Mouse (Mus musculus) lung, embryonic 15.5 days (tissue): ENCODE data around the gene Alkbh3. TPM values are rescaled to one million over a fixed set of nuclear protein-coding genes. Genes with fewer than 3 reads are reported as not detected.
A peak's percentile ranks its signal among the peaks of the same experiment; 100 is the strongest.

Source experiments
- ATAC-seq: fragments of 200-750 bp; cut with Nextera tagmentation; 2 replicates; pipeline ENCODE4 v1.8.0; 2017; ENCODE audit warnings: moderate number of reproducible peaks, borderline replicate concordance; ENCODE audit not compliant: low FRiP score, low TSS enrichment; ENCODE audit errors: extremely low read depth
- H3K27ac ChIP-seq: fragments of 300-500 bp; sonication (generic); 2 replicates; pipeline ENCODE4 v1.5.1; 2015; ENCODE audit warnings: moderate library complexity, mild to moderate bottlenecking, inconsistent platforms
- H3K27me3 ChIP-seq: fragments of 300-500 bp; sonication (generic); 2 replicates; pipeline ENCODE4 v1.6.1; 2015; ENCODE audit warnings: inconsistent platforms
- H3K36me3 ChIP-seq: fragments of 300-500 bp; sonication (generic); 2 replicates; pipeline ENCODE4 v1.6.1; 2015; ENCODE audit warnings: inconsistent platforms
- H3K4me1 ChIP-seq: fragments of 300-500 bp; sonication (generic); 2 replicates; pipeline ENCODE4 v1.6.1; 2015; ENCODE audit warnings: inconsistent platforms
- H3K4me2 ChIP-seq: fragments of 300-500 bp; sonication (generic); 2 replicates; pipeline ENCODE4 v1.6.1; 2015; ENCODE audit warnings: inconsistent platforms, mild to moderate bottlenecking, moderate library complexity
- H3K4me3 ChIP-seq: fragments of 300-500 bp; sonication (generic); 2 replicates; pipeline ENCODE4 v1.5.1; 2015; ENCODE audit warnings: mild to moderate bottlenecking, inconsistent platforms
- H3K9ac ChIP-seq: fragments of 300-500 bp; sonication (generic); 2 replicates; pipeline ENCODE4 v1.6.1; 2015; ENCODE audit warnings: inconsistent platforms
- H3K9me3 ChIP-seq: fragments of 300-500 bp; sonication (generic); 2 replicates; pipeline ENCODE4 v1.6.1; 2016; ENCODE audit warnings: inconsistent platforms
- WGBS: fragments of 180-500 bp; shearing (Covaris S2); methylation state at CpG from one replicate; pipeline ENCODE4 v1.1.7; 2015; 5-methylcytosine and 5-hydroxymethylcytosine counted together
- polyA plus RNA-seq: library from polyadenylated mRNA; unstranded; fragments of >200 nt; fragmentation: Nextera tagmentation; extraction: Ambion mirVana; gene quantifications from 2 replicates; pipeline ENCODE4 v1.2.1, GENCODE M21; 2015

Gene Alkbh3
- polyA plus RNA-seq, 1 experiment from 2014 or later, result 68.4 TPM

GRCm38 (mm10) chr2:93991336-93991735 lies 19.3 kb downstream of the Alkbh3 start:
- no peak; the same call in 1 of the 2 replicates for ATAC-seq
- WGBS, result 51% methylated on average over 3 of the region's 3 CpGs
- Histone ChIP-seq H3K9me3 (no peaks in the 10 kb centered on the region), H3K9ac (no peak overlapping the region), H3K27me3 (no peaks in the 10 kb centered on the region), H3K36me3 (peaks cover 51% of the 10 kb centered on the region), H3K27ac (no peak overlapping the region), H3K4me2 (no peak overlapping the region), H3K4me1 (peaks cover 17% of the 10 kb centered on the region; the same call in 1 of the 2 replicates), H3K4me3 (no peak overlapping the region)

- no peak for ATAC-seq
- 91% methylated on average over 2 of the region's 2 CpGs for WGBS
- H3K36me3 ChIP-seq, result peaks cover 33% of the 10 kb centered on the region
Measured at GRCm38 (mm10) chr2:93988440-93988839, 22.2 kb downstream of the Alkbh3 start.

GRCm38 (mm10) chr2:93982457-93983235 lies 28.0 kb downstream of the Alkbh3 start:
- H3K4me3 ChIP-seq, result no peak overlapping the region
- peaks cover 12% of the 10 kb centered on the region for H3K36me3 ChIP-seq
- 37% methylated on average over 4 of the region's 4 CpGs for WGBS
- H3K27ac ChIP-seq, result peak overlapping the region; percentile 87
- no peaks in the 10 kb centered on the region for H3K9me3 ChIP-seq
- peak overlapping the region; percentile 22; the same call in 1 of the 2 replicates for H3K4me2 ChIP-seq
- H3K4me1 ChIP-seq, result peaks cover 16% of the 10 kb centered on the region
- H3K27me3 ChIP-seq, result no peaks in the 10 kb centered on the region
- H3K9ac ChIP-seq, result no peak overlapping the region
- ATAC-seq, result peak; percentile 67

More at GRCm38 (mm10) chr2:93988440-93988839, 22.2 kb downstream of the Alkbh3 start:
- no peak overlapping the region for H3K4me3 ChIP-seq
- peaks cover 18% of the 10 kb centered on the region; the same call in 1 of the 2 replicates for H3K4me1 ChIP-seq
- no peak overlapping the region for H3K27ac ChIP-seq
- no peaks in the 10 kb centered on the region for H3K27me3 ChIP-seq
- no peak overlapping the region for H3K9ac ChIP-seq
- no peaks in the 10 kb centered on the region for H3K9me3 ChIP-seq
- H3K4me2 ChIP-seq, result no peak overlapping the region

GRCm38 (mm10) chr2:93979249-93980120 lies 31.1 kb downstream of the Alkbh3 start:
- Histone ChIP-seq H3K4me3 (no peak overlapping the region), H3K36me3 (peaks cover 7% of the 10 kb centered on the region; the same call in 1 of the 2 replicates), H3K9me3 (no peaks in the 10 kb centered on the region), H3K9ac (no peak overlapping the region), H3K4me1 (peaks cover 36% of the 10 kb centered on the region), H3K27ac (peak overlapping the region; percentile 1; the same call in 1 of the 2 replicates), H3K27me3 (no peaks in the 10 kb centered on the region), H3K4me2 (no peak overlapping the region)
- ATAC-seq, result no peak
- WGBS, result 70% methylated on average over 7 of the region's 7 CpGs

GRCm38 (mm10) chr2:93976436-93977252 lies 34.0 kb downstream of the Alkbh3 start:
- 2% methylated on average over 37 of the region's 37 CpGs for WGBS
- ATAC-seq, result peak; percentile 65; the same call in 1 of the 2 replicates
- H3K27ac ChIP-seq, result peak overlapping the region; percentile 57

GRCm38 (mm10) chr2:93975526-93976435 lies 34.8 kb downstream of the Alkbh3 start:
- ATAC-seq, result peak; percentile 4; the same call in 1 of the 2 replicates
- Histone ChIP-seq H3K9me3 (no peaks in the 10 kb centered on the region), H3K4me1 (peaks cover 21% of the 10 kb centered on the region), H3K4me2 (peak overlapping the region; percentile 88), H3K27ac (peak overlapping the region; percentile 57; the same call in 1 of the 2 replicates), H3K36me3 (peaks cover 4% of the 10 kb centered on the region; the same call in 1 of the 2 replicates), H3K27me3 (no peaks in the 10 kb centered on the region), H3K9ac (peak overlapping the region; percentile 51), H3K4me3 (peak overlapping the region; percentile 42)
- 24% methylated on average over 21 of the region's 21 CpGs for WGBS

More at GRCm38 (mm10) chr2:93976436-93977252, 34.0 kb downstream of the Alkbh3 start:
- Histone ChIP-seq H3K4me2 (peak overlapping the region; percentile 88), H3K9ac (peak overlapping the region; percentile 51), H3K4me3 (peak overlapping the region; percentile 42), H3K36me3 (peaks cover 7% of the 10 kb centered on the region; the same call in 1 of the 2 replicates), H3K27me3 (no peaks in the 10 kb centered on the region), H3K4me1 (peaks cover 21% of the 10 kb centered on the region), H3K9me3 (no peaks in the 10 kb centered on the region)

GRCm38 (mm10) chr2:93975041-93975440 lies 35.6 kb downstream of the Alkbh3 start:
- no peak for ATAC-seq
- no peak overlapping the region for H3K27ac ChIP-seq
- H3K4me1 ChIP-seq, result peaks cover 21% of the 10 kb centered on the region
- no peaks in the 10 kb centered on the region; the same call in 1 of the 2 replicates for H3K36me3 ChIP-seq
- no peaks in the 10 kb centered on the region for H3K27me3 ChIP-seq
- H3K9ac ChIP-seq, result no peak overlapping the region
- no peaks in the 10 kb centered on the region for H3K9me3 ChIP-seq
- H3K4me2 ChIP-seq, result no peak overlapping the region
- WGBS, result 49% methylated on average over 7 of the region's 7 CpGs
- no peak overlapping the region for H3K4me3 ChIP-seq

- Histone ChIP-seq H3K4me3 (no peak overlapping the region), H3K27me3 (no peaks in the 10 kb centered on the region), H3K9me3 (no peaks in the 10 kb centered on the region), H3K9ac (no peak overlapping the region), H3K27ac (no peak overlapping the region), H3K4me1 (peaks cover 11% of the 10 kb centered on the region), H3K4me2 (no peak overlapping the region), H3K36me3 (no peaks in the 10 kb centered on the region)
- 56% methylated on average over 3 of the region's 3 CpGs for WGBS
- ATAC-seq, result no peak
Measured at GRCm38 (mm10) chr2:93971647-93972046, 39.0 kb downstream of the Alkbh3 start.

GRCm38 (mm10) chr2:93964494-93965160 lies 46.0 kb downstream of the Alkbh3 start:
- 36% methylated on average over 7 of the region's 7 CpGs for WGBS
- Histone ChIP-seq H3K4me2 (no peak overlapping the region), H3K27me3 (no peaks in the 10 kb centered on the region), H3K9me3 (no peaks in the 10 kb centered on the region), H3K9ac (no peak overlapping the region), H3K4me3 (no peak overlapping the region), H3K27ac (no peak overlapping the region), H3K4me1 (peaks cover 8% of the 10 kb centered on the region; the same call in 1 of the 2 replicates), H3K36me3 (no peaks in the 10 kb centered on the region)
- peak; percentile 40; the same call in 1 of the 2 replicates for ATAC-seq

GRCm38 (mm10) chr2:93963802-93964201 lies 46.8 kb downstream of the Alkbh3 start:
- Histone ChIP-seq H3K27me3 (no peaks in the 10 kb centered on the region), H3K4me2 (no peak overlapping the region), H3K4me1 (peaks cover 8% of the 10 kb centered on the region; the same call in 1 of the 2 replicates), H3K4me3 (no peak overlapping the region), H3K27ac (no peak overlapping the region), H3K9me3 (no peaks in the 10 kb centered on the region), H3K36me3 (no peaks in the 10 kb centered on the region), H3K9ac (no peak overlapping the region)
- 60% methylated on average over 1 of the region's 1 CpGs for WGBS
- ATAC-seq, result no peak
